Mouse (Mus musculus) stomach, postnatal 0 days (tissue): ENCODE results near the gene Fam110a. TPM values are rescaled to one million over a fixed set of nuclear protein-coding genes. Genes with fewer than 3 reads are reported as not detected.

Experiments used
- ATAC-seq: fragments of 200-750 bp; cut with Nextera tagmentation; 2 replicates; pipeline ENCODE4 v1.8.0; 2017; ENCODE audit not compliant: low FRiP score, low TSS enrichment
- DNase-seq: peaks from one replicate; pipeline ENCODE4 v3.0.0-alpha.2; 2016; ENCODE audit warnings: low spot score
- H3K27ac ChIP-seq: fragments of 300-500 bp; sonication (generic); replicated peaks from 2 replicates; pipeline ENCODE4 v1.5.1; 2014; ENCODE audit warnings: mild to moderate bottlenecking, control low read depth
- H3K27me3 ChIP-seq: fragments of 300-500 bp; sonication (generic); 2 replicates; pipeline ENCODE4 v1.6.1; 2014; ENCODE audit warnings: low read length; ENCODE audit not compliant: control insufficient read depth, insufficient read depth
- H3K36me3 ChIP-seq: fragments of 300-500 bp; sonication (generic); 2 replicates; pipeline ENCODE4 v1.6.1; 2014; ENCODE audit warnings: low read length, mixed read lengths; ENCODE audit not compliant: control insufficient read depth, insufficient read depth
- H3K4me1 ChIP-seq: fragments of 300-500 bp; sonication (generic); replicated peaks from 2 replicates; pipeline ENCODE4 v1.6.1; 2014; ENCODE audit warnings: antibody characterized with exemption; ENCODE audit not compliant: control insufficient read depth, insufficient read depth
- H3K4me2 ChIP-seq: fragments of 300-500 bp; sonication (generic); replicated peaks from 2 replicates; pipeline ENCODE4 v1.6.1; 2014; ENCODE audit warnings: low read depth, mild to moderate bottlenecking, control low read depth, moderate library complexity
- H3K4me3 ChIP-seq: fragments of 300-500 bp; sonication (generic); 2 replicates; pipeline ENCODE4 v1.5.1; 2014; ENCODE audit warnings: low read depth, low read length, control low read depth
- H3K9ac ChIP-seq: fragments of 300-500 bp; sonication (generic); 2 replicates; pipeline ENCODE4 v1.6.1; 2014; ENCODE audit warnings: mild to moderate bottlenecking, low read length, control low read depth, mixed read lengths
- H3K9me3 ChIP-seq: fragments of 300-500 bp; sonication (generic); 2 replicates; pipeline ENCODE4 v1.6.1; 2016; ENCODE audit warnings: low read length; ENCODE audit not compliant: control insufficient read depth
- CTCF ChIP-seq: IDR thresholded peaks from 2 replicates; pipeline ENCODE4 v1.5.1; 2016; ENCODE audit warnings: antibody characterized with exemption, low read depth, mild to moderate bottlenecking, moderate library complexity
- EP300 ChIP-seq: optimal IDR thresholded peaks from 2 replicates; pipeline ENCODE3; 2016; ENCODE audit warnings: antibody characterized with exemption
- WGBS: fragments of 180-500 bp; shearing (Covaris S2); extraction: QIAGEN DNeasy Blood & Tissue Kit; methylation state at CpG from one replicate; pipeline ENCODE4 v1.1.7; 2014; 5-methylcytosine and 5-hydroxymethylcytosine counted together
- polyA plus RNA-seq: library from polyadenylated mRNA; unstranded; fragments of >200 nt; fragmentation: Nextera tagmentation; extraction: Ambion mirVana; gene quantifications from 2 replicates; pipeline ENCODE4 v1.2.1, GENCODE M21; 2015

The Fam110a gene
- polyA plus RNA-seq, 1 experiment from 2014 or later, result 29.9 TPM

DNA sequence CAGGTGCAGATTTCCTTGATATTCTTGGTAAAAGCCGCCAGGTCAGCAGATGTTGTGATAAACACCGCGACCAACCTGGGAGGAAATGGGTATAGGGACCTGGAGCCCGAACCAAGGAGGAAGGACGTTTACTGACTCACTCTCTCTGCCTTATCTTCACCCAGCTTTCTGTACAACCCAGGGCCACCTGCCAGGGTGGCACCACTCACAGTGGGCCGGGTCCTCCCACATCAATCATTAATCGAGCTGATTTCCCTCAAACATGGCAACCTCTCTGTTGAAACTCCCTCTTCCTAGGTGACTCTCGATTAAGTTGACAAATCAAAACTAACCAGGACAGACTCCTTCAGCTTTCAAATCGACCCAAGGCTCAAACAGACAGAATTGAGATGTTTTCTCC is 30.2 kb upstream of the Fam110a start:
- TF ChIP-seq CTCF (no peak), EP300 (no peak)
- Histone ChIP-seq H3K4me1 (no peaks in the 10 kb centered on the region), H3K9ac (no peak overlapping the region), H3K9me3 (no peaks in the 10 kb centered on the region), H3K27ac (peak overlapping the region; percentile 92), H3K36me3 (no peaks in the 10 kb centered on the region), H3K4me2 (no peak overlapping the region), H3K27me3 (no peaks in the 10 kb centered on the region), H3K4me3 (no peak overlapping the region)
- ATAC-seq (peak; percentile 43; the same call in 1 of the 2 replicates), DNase-seq (peak; percentile 53)
- WGBS, result 54% methylated on average over 9 of the region's 9 CpGs

DNA sequence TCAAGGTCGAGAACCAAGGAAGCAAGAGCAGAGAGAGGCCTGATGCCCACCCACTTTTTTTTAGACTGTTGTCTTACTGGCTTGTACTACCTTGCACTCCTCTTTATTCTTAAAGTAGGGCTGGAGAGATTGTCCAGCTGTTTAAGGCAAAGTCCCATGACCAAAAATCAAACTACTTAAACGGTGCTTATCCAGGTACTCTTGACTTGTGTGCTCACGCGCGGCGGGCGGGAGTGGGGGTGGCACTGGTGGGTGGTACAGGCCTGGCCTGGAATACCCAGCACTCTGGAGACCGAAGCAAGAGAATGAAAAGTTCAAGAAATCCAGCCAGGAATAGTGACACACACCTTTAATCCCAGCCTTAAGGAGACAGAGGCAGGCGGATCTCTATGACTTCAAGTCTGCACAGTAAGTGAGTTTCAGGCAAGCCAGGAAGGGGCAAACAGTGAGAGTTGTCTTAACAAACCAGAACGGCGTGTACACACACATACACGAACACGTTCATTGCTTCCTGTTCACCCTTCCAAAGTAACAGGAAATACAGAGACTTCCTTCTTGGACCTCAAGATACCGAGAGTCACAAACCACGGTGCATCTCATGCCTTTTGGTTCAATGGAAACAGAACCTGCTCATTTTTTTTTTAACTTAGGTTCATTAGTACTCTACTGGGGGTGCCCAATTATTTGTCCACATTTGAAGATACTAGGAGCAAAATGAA is 29.2 kb upstream of the Fam110a start:
- Histone ChIP-seq H3K36me3 (no peaks in the 10 kb centered on the region), H3K27ac (no peak overlapping the region), H3K4me2 (no peak overlapping the region), H3K4me3 (no peak overlapping the region), H3K9me3 (no peaks in the 10 kb centered on the region), H3K9ac (no peak overlapping the region), H3K27me3 (no peaks in the 10 kb centered on the region), H3K4me1 (no peaks in the 10 kb centered on the region)
- 77% methylated on average over 15 of the region's 15 CpGs for WGBS
- ATAC-seq, result no peak
- TF ChIP-seq CTCF, result no peak
- TF ChIP-seq EP300, result no peak
- DNase-seq, result no peak

DNA sequence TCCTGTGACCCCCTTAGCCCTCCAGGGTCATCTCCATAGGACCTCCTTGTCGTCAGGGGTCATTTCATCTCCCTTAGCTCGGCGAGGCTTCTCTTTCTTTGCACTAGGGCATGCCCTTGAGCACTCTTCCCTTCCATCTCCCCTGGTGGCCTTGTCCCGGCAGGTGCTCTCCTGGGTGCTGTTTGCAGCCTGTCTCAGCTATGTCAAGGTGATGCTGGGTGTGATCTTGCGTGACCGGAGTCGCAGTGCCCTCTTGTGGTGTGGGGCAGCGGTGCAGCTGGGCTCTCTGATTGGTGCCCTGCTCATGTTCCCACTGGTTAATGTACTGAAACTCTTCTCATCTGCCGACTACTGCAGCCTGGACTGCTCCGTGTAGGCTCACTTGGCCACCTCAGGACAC is 27.8 kb upstream of the Fam110a start:
- 49% methylated on average over 10 of the region's 10 CpGs for WGBS
- no peaks in the 10 kb centered on the region for H3K4me1 ChIP-seq

DNA sequence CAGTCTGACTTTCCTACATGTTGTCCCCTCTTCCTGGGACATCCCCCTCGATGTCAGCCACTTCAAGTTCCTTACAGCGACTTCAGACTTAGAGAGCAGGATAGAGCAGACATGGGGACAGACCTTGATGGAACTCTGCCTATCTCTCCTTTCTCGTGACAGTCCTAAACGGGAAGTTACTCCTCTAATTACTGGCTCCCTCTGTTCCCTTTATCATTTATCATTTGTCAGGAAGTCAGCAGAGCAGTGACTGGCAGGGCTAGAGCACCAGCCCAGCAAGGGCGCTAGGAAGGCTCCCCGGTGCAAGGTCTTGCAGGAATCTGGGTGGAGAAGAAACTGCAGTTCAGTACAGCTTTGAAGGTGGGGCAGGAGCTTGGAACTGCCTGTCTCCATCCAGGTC is 22.5 kb upstream of the Fam110a start:
- DNase-seq, result no peak

More for the DNA sequence above, 27.8 kb upstream of the Fam110a start:
- H3K4me2 ChIP-seq, result no peak overlapping the region
- no peak overlapping the region for H3K27ac ChIP-seq
- TF ChIP-seq CTCF (peak; percentile 71), EP300 (no peak)
- no peaks in the 10 kb centered on the region for H3K27me3 ChIP-seq
- no peak overlapping the region for H3K9ac ChIP-seq
- H3K36me3 ChIP-seq, result no peaks in the 10 kb centered on the region
- ATAC-seq (no peak), DNase-seq (peak; percentile 43)
- H3K9me3 ChIP-seq, result no peaks in the 10 kb centered on the region
- H3K4me3 ChIP-seq, result no peak overlapping the region

DNA sequence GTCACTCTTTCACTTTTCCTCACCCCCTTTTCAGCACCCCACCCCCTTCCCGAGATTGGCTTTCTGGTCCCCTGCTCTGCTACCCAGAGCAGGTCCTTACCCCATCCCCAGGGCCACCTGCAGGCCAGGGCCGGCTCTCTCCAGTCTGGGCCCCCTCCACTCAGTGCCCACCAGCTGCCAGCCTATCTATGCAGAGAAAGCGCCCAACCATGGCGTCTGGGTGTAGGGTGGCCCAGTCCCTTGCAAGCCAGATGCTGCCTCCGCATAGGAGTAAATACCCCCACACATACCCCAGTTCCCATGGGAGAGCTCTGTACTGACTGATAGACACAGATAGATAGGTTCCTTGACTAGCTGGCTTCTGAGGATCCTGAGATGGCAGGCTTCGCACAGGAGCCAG is 20.7 kb upstream of the Fam110a start:
- no peak for ATAC-seq
- 64% methylated on average over 6 of the region's 6 CpGs for WGBS

More for the DNA sequence above, 22.5 kb upstream of the Fam110a start:
- H3K4me2 ChIP-seq, result no peak overlapping the region
- 38% methylated on average over 6 of the region's 6 CpGs for WGBS
- no peaks in the 10 kb centered on the region for H3K36me3 ChIP-seq
- no peak for ATAC-seq
- H3K9me3 ChIP-seq, result no peaks in the 10 kb centered on the region
- no peak for TF ChIP-seq EP300
- no peak for TF ChIP-seq CTCF
- H3K27ac ChIP-seq, result no peak overlapping the region
- no peaks in the 10 kb centered on the region for H3K27me3 ChIP-seq
- no peak overlapping the region for H3K9ac ChIP-seq
- no peaks in the 10 kb centered on the region for H3K4me1 ChIP-seq
- no peak overlapping the region for H3K4me3 ChIP-seq

DNA sequence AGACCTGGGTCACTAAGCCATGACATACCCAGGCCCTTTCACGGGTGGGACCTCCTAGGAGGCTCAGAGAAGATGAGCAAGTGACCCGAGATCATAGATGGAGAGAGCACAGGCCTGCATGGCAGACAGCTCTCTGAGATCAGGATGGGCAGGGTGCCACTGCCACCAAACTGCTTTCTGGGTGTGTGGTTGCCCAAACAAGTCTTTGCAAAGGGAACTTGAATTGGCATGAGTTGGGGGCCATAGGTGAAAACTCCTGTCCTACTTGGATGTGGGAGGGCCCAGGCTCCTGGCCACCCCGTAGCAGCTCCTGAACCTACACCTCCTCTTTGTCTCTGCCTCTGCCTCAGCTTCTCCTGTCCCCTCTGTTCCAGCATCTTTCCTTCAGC is 20.3 kb upstream of the Fam110a start:
- H3K36me3 ChIP-seq, result no peaks in the 10 kb centered on the region
- WGBS, result 51% methylated on average over 3 of the region's 3 CpGs
- H3K9ac ChIP-seq, result 0 out of 2 replicates have a peak overlapping the region, but pooled peaks have one; percentile 13
- no peaks in the 10 kb centered on the region for H3K27me3 ChIP-seq
- ATAC-seq (no peak; the same call in 1 of the 2 replicates), DNase-seq (no peak)
- H3K27ac ChIP-seq, result no peak overlapping the region
- no peaks in the 10 kb centered on the region for H3K9me3 ChIP-seq
- H3K4me2 ChIP-seq, result peak overlapping the region; percentile 47
- H3K4me1 ChIP-seq, result no peaks in the 10 kb centered on the region
- TF ChIP-seq EP300 (no peak), CTCF (no peak)
- H3K4me3 ChIP-seq, result peak overlapping the region; percentile 25

More for the DNA sequence above, 20.7 kb upstream of the Fam110a start:
- Histone ChIP-seq H3K9ac (no peak overlapping the region), H3K27ac (no peak overlapping the region), H3K4me1 (no peaks in the 10 kb centered on the region), H3K4me3 (no peak overlapping the region), H3K36me3 (no peaks in the 10 kb centered on the region), H3K9me3 (no peaks in the 10 kb centered on the region), H3K27me3 (no peaks in the 10 kb centered on the region), H3K4me2 (no peak overlapping the region)
- DNase-seq, result no peak
- TF ChIP-seq CTCF, result no peak
- TF ChIP-seq EP300, result no peak
